Mouse (Mus musculus) olfactory bulb, adult 2 months (tissue): ENCODE measurements around the gene Ubap1.

Experiments
- CTCF ChIP-seq: fragments of 200-500 bp; IDR thresholded peaks from 2 replicates; pipeline ENCODE4 v1.5.1; 2012; ENCODE audit warnings: low read depth, mild to moderate bottlenecking, low read length, moderate library complexity; ENCODE audit not compliant: insufficient read depth
- POLR2A ChIP-seq: fragments of 200-500 bp; IDR thresholded peaks from 2 replicates; pipeline ENCODE4 v1.6.1; 2012; ENCODE audit warnings: mild to moderate bottlenecking, low read depth, low read length, moderate library complexity; ENCODE audit not compliant: insufficient read depth

GRCm38 (mm10) chr4:41304302-41304701 lies 44.5 kb upstream of the Ubap1 start:
- TF ChIP-seq CTCF (no peak), POLR2A (no peak)
